Mouse (Mus musculus) frontal cortex, postnatal 25 days (tissue): ENCODE measurements around the gene Vstm4.

ENCODE experiments used
- DNase-seq, 2 experiments: peaks; one replicate each; pipeline ENCODE4 v3.0.0; 2022; ENCODE audit warnings: low spot score in 2 of 2

The Vstm4 gene

DNA sequence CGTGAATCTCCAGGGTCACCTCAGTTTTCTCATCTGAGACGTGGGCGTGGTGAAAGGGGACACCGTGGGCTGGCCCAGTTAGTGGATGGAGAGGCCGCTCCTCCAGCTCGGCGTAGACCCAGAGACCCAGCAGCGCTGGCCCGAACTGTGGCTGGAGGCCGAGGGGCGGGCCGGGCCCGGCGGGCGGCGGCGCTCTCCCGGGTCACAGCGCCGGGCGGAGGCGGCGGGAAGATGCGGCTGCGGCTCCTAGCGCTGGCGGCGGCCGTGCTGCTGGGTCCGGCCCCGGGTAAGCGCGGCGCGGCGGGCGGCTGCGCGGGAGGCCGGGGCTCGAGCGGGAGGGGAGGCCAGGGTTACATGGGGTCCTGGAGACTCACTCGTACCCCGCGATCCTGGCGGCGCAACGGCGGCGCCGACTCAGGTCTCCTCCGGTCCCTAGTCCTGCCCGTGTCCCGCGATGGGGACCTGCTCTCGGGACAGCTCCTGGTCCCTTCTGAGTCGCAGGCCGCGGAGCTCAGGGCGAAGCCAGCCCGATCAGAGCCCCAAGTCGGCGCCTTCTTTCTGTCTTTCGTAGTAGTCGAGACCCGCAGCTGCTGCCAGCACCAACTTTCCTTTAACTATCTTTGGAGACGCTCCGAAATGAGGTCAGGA is at the start of gene Vstm4:
Gene Vstm4, plus strand, starts transcription at position 76 of the 648 bp plus-strand sequence.
- DNase-seq, result peak; percentile 20 to 25

DNA sequence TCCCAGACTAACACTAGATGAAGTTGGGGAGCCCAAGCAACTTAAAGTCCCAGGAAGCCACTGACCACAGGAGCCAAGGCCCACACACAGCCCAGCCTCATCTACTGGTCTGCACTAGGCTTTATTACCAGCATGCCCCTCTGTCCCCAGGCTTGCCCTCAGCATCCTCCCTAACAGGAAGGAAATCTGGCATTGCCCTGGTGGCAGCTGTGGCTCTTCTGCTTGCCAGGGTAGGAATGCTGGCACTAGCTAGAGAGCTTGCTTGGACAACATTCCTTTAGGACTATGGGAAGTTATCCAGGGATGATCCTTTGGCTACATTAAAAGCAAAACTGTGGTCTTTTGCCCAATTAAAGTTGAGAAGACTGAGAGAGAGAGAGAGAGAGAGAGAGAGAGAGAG is 46.4 kb upstream of the Vstm4 start:
- no peak for DNase-seq

DNA sequence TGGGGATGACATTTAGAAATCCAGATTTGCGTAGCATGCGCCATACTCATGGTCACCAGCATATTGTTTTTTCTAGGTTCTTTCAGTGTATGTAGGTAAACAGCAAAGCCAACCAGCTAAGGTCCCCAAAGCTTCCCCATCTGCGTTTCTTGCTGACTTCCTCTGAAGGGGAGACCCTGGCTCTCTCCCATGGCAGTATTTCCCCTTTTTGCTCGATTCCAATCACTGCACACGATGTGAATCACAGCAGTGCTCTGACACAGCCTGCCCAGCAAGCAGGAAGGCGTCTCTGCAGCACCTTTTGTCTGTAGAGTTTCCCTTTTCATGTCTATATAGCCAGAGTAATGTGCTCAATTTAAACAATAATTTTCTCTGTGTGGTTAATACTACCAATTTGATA is 44.1 kb upstream of the Vstm4 start:
- DNase-seq, result no peak

DNA sequence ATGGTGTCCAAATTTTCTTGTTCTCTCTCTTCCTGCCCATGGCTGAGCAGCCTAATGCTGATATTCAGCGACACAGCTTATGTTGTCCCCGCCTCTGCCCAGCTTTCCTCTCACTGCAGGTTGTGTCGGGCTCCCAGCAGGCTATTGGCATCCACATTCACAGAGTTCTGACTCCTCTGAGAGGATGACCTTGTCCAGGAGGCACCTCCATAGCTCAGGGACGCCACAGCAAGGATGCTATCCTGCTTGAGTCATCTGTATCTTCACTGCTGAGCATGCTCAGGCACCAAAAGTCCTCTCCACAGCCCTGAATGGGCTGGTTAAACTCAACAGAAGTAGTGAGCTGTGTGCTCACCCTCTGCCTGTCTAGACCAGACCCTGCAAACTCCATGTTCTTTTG is 41.6 kb upstream of the Vstm4 start:
- DNase-seq, result no peak

DNA sequence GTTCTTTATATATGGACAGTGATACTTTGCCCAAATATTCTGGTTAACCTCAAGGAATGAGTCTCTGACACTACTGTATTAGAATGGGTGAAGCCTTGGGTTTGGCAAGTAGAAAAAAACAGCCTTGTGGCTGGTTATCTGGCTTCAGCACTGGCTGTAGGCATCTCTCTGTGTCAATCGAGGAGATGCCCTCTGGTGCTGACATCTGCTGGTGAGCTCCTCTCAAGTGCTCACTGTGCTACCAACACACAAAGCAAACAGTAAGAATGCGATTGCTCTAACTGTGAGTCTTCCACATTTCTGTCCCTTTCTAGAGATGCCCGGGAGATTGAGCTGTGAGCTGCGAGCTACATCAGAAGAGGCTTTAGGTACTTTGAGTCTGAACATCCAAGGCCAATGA is 40.0 kb upstream of the Vstm4 start:
- DNase-seq, result no peak

DNA sequence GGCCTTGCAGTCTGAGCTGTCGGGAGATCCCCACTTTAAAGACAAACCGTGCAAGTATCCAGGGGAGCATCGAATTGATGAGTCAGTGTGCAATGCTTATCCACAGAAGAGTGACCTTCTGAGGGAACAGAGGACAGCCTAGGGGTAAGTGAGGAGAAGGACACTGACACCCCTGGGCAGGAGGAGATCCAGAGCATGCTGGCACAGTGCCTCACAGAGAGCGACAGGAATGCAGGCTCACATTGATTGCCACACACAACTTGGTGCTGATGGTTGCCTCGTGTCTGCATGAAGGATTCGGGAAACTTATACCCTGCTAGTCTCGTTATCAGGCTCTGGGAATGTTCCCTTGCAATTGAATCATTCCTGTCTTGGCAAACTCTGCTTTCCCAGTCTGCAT is 39.3 kb upstream of the Vstm4 start:
- DNase-seq, result no peak

DNA sequence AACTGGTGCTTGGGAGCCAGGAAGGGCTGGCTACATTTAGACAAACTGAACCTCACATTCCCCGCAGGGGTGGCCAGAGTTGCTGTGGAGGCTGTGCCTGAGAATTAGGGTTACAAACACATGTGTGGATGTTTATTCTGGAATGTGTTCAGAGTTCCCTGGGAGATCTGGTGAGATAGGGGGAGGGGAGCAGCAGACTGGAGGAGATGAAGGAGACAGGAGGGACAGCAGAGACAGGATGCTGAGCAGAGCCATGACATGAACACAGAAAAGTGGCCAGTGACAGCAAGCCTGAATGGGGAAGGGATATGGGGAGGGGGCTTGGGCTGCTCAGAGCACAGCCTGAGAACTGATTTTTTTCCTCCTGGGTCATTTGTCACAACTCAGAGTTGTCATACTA is 37.3 kb upstream of the Vstm4 start:
- DNase-seq, result no peak

DNA sequence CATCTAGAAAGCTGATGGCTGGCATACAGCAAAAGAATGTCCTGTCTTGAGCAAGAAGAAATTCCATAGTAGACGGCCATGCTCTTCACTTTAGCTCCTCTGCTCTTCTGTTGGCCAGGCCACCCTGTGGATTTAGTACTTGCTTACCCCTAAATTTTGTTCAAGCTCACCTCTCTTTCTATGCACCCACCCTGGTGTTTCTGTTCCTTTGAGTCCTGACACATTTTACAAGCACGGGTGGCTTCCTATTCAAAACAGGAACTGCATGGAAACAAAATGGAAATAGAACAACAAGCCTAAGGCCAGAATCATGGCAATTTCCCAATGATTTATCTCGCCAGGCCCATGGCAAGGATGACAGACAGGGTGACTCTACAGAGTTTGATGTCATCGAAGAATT is 33.7 kb upstream of the Vstm4 start:
- DNase-seq, result no peak

DNA sequence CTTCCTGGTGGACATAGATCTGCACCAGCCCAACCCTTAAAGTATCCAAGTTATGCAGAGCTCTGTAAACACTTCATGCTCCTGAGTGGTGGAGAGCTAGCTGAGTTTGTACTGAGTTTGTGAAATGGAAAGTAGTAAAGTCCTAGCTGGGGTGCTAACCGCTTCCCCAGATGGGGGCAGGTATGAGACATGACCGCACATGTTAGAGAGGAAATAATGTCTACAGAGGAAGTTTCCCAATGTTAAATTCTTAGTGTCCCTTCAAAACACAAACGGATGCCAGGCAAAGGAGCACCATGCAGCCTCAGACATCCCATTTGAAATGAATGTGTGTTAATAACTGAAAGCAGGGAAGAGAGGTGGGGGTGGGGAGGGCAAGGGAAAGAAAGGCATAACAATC is 32.7 kb upstream of the Vstm4 start:
- DNase-seq, result no peak

DNA sequence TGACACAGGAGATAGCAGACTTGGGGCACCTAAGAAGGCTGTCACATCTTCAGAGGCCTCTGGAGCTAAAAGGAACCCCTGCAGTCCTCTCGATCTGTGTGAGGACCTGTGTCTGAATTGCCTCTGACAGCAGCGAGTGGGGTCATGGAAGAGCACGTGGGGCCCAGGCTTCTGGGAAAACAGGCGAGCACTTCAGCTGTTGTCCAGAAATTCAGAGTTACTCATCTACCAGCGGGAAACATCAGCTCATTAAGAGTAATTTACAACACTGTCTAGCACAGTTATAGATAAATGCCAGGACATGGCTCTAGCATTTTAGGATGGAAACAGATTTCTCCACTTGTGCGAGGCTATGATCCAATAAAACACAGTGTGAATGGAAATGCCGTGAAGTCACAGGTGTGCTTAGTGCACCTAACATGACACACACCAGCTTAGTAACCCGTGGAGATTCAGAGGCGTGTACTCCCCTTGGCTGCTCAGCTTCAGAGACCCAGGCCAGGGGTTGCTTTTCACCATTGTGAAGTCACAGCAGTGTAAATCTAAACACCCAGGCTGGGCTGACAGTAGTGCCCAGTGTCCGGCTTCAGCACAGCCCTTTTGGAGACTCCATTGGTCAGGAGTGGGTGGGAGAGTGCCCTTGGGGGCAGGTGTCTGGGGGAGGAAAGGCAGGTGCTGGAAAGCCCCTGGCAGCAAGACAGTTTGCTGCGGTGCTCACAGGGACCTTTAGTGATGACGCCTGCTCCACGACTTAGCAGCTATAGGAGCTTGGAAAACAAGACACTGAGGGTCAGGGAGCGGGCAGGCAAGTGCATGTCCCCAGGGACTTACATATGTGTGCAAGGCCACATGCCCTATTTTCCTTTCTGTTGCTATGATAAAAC is 32.0 kb upstream of the Vstm4 start:
- DNase-seq, result no peak

DNA sequence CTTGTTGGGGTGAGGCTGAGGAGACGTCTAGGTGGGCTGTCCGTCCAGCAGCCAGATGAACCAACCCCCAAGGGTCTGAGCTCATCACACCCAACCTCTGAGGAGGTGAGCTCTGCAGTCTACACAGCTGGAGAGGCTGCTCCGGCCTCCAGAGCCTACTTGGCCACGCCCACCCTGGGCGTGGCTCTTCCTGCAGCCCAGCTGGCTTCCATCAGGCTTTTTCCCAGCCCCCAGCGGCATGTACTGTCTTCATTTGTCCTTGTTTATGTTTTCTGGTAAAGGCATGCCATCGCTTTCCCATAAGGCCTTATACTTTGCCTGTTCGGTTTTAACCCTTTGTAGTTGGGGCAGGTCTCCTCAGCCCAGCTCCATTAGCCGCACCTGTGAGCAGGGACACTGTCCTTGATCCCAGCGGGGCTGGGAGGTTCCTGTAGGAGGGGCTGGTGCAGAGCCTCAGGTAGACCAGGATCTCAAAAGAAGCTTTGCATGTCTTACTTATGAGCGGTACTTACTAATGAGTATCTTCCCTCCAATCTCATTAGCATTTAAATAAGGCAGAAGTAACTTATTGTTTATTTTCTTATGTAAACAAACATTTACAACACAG is 31.0 kb upstream of the Vstm4 start:
- no peak for DNase-seq

DNA sequence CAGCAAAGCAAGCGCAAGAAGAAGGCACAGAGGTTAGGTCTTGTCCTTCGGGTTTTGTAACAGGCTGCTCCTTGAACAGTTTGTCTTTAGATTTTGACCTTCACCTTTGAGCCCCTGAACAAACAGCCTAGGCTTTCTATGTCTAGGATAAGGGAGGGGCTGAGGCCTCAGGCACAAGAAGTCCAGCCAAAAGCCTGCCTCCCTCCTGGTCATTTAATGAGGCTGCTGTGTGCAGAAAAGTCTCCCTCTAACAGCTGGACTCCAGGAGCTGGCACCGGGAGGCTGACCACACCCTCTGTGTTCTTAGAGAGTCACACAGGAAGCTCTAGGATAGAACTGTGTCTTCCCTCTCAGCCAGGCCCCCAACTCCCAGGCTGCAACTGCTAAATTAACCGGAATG is 29.4 kb upstream of the Vstm4 start:
- no peak for DNase-seq

DNA sequence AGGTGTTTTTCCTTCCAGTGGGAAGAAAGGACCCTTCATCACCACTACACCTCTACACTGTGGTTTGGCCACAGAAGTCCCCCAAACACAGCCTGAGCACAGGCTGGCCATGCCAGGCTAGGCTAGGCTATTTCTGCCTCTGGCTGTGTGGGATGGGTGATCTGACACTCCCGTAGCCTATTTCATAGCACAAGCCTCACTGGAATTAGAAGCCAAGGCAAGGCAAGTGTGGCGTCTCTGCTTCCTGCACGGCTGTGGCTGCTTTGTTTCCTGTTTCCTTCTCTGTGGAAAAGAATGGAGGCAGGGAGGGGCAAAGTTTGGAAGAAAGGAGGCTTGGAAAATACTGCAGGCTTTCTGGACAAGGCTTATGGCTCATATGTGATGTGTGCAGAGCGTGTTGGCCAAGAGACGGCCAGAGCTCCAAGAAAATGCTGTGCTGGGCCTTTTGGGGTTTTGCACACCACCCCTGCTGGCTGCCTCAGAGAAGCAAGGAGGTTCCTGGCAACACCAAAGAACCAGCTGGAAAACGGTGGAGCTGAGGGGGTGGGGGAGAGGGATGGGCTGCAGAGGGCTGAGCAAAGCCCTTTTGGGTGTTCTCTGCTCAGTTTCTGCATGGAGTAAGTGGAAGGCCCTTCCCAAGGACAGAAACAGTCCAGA is 28.4 kb upstream of the Vstm4 start:
- no peak for DNase-seq

DNA sequence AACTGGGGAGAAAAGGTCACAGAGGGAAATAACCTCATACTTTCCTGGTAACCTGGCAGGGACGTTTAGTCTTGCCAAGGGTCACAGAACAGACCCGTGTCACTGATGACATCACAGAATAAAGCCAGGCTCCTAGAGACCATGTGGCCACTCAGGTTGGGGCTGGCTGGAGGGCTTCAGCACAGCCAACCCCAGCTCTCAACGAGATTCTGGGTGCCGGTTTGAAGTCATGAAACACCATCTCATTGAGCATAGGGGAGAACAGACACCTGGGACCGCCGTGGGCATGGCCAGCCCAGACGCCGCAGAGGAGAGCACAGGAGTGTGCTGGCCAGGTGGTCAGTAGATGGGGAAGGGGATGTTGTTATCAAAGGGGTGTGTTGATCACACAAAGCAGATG is 22.7 kb upstream of the Vstm4 start, which contains the start of gene Fam170b:
Gene Fam170b, plus strand, starts transcription at position 116 of the 400 bp plus-strand sequence.
- DNase-seq, result no peak

DNA sequence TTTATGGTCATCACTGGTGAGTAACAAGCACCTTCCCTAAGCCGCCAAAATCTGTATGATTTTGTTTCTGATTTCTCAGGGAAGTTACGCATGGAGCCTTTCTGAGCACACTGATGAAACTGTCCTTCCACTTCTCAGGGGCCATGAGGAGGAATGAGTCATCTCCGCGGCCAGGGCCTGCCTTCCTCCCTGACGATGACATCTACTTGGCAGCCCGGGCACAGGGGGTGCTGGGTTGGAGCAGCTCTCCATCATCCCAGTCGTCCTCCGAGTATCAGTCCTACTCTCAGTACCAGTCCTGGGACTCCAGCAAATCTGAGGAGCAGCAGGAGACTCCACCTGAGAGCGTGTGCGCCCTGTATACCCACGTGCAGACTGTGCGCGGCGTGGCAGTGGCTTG is 21.4 kb upstream of the Vstm4 start:
- DNase-seq, result no peak

DNA sequence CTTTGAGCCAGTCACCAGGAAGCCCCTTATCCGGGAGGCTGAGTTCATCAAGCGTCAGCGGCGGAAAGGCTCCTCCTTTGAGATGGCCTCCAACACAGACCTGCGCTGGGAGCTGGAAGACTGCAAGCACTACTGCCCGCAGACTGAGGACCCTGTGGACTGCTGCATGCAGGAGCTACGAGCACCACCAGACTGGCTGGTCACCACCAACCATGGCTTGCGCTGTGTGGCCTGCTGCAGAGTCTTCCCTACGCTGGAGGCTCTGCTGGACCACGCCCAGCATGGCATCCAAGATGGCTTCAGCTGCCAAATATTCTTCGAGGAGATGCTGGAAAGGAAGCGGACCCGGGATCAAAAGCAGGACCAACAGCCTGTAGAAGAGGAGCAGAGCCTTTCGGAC is 21.0 kb upstream of the Vstm4 start:
- no peak for DNase-seq

DNA sequence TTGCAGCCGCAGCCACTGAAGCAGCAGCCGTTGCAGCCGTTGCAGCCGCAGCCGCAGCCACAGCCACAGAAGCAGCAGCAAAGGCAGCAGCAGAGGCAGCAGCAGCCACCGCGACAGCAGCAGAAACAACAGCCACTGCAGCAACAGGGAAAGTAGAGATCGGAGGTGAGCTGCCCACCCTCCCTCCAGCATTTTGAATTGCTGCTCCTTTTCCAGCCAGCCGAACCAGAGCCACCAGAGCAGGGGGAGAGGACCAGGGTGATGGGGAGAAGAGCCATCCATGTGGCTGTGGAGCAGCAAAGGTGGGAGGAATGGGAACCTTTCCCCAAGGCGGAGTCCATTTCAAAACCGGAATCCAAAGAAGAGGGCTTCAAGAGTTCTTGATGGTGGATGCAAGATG is 20.4 kb upstream of the Vstm4 start:
- DNase-seq, result no peak

DNA sequence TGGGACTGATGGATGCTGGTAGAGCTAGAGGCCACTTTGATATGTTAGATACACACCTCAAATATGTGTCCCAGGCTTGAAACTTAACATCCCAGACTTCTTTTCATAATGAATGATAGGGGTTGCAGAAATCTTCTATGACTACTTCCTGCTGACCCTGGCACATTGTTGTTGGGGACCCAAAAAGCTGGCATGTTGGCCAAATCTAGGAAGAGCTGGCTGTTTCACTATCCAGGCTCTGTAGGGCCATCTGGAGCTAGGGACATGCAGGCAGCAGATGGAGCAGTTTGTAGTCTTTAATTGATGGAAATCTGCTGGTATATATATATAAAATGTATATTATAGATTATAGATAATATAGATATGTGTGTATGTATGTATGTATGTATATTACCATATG is 14.5 kb upstream of the Vstm4 start:
- no peak for DNase-seq

DNA sequence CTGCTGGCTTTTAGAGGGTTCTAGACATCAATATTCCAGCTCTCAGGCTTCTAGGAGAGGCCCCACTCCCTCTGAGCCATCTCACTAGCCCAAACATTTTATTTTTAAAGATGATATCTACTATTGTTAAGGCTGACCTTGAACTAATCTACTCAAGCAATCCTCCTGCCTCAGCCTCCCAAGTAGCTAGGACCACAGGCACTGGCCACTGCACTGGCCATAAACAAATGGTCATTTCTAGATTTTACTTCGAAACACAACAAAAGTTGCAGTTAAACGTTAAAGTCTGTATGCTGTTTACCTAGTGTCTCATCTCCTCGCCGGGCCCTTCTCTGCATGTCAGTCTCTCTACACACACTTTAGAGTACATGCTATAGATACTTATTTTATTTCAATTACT is 2.5 kb upstream of the Vstm4 start:
- no peak for DNase-seq

DNA sequence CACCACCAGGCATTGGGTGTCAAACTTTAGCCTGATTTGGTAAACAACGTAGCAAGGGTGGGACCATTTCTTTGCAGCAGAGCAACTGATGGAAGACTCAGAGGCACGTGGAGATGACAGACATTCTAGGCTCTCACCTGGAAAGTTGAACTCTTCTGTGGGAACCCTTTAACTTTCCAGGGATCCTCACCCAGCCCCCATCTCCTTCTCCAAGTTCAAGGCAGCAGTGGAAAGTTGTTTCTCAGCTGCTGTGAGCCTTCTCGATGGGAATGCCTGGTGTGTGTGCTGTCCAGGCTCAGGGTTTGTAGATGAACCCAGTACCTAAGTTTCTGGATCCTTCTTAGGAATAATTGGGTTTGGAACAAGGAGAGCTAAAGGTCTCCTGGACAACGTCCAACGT is 310 bp upstream of the Vstm4 start:
- no peak for DNase-seq

DNA sequence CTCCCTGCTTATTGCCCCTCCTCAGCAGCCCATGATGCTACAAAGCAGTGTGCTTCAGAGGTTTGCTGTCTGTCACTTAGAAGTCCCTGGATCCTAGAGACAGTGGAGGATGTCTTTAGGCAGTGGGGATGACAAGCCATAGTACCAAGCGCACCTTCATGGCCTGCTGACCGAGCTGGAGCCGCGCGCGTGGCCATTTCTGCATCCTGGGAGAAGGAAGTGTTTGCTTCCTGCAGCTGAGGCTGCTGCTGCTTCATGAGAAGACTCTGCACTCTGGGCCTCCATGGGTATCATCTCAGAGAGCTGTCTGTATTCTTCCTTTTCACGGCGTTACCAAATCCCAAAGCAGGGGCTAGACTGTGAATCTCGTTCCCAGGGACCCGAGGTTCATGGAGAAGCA is 1.8 kb downstream of the Vstm4 start:
- DNase-seq, result no peak

DNA sequence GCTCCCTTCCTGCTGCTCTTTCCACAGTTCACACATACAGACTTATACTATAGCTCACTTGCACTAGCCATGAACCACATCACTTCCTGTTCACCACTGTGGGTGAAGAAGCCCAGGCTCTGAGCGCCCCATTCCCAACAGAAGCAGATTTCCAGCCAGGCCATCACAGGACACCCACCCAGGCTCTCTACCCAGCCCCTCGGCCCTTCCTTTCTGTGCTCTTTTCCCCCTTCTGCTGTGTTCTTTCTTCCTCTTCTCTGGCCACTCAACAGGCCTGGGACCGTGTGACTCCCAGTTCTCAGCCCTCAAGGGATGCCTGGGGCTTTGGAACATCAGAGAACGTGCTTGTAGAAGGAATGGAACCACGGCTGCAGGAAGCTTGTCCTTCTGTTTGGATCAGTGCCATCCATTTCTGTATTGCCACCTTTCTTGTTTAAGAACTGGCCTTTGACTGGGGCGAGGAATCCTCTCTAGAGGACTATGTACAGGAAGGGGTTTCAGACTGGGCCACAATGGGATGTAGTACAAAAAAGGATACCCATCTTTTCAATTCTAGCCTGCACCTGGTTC is 2.5 kb downstream of the Vstm4 start:
- DNase-seq, result no peak
